Mouse (Mus musculus) small intestine, adult 2 months (tissue): ENCODE data around the gene Iscu.

Source experiments
- CTCF ChIP-seq: fragments of 200-500 bp; IDR thresholded peaks from 2 replicates; pipeline ENCODE4 v1.5.1; 2012; ENCODE audit warnings: low read depth, mild to moderate bottlenecking, control low read depth, inconsistent platforms, low read length, moderate library complexity, mixed read lengths; ENCODE audit not compliant: insufficient replicate concordance, insufficient read length; ENCODE audit errors: extremely low read depth
- POLR2A ChIP-seq: fragments of 200-500 bp; IDR thresholded peaks from 2 replicates; pipeline ENCODE4 v1.6.1; 2012; ENCODE audit warnings: low read depth, mild to moderate bottlenecking, control low read depth, inconsistent platforms, low read length, moderate library complexity

- TF ChIP-seq CTCF (no peak), POLR2A (no peak)
Measured at GRCm38 (mm10) chr5:113723567-113724237, 48.8 kb upstream of the Iscu start.
